Mouse (Mus musculus) CH12.LX (cell line): ENCODE data around the gene Slc23a2.

Experiments used
- CHD2 ChIP-seq: IDR thresholded peaks from 2 replicates; pipeline ENCODE4 v1.6.1; 2011; ENCODE audit warnings: low read length, improper control_type of control experiment
- CTCF ChIP-seq, 2 experiments: IDR thresholded peaks in 1 of 2; conservative IDR thresholded peaks in 1 of 2; 2 replicates each; pipeline ENCODE4 v1.5.1; 2011 to 2012; ENCODE audit warnings: low read depth in 2 of 2, low read length in 2 of 2, improper control_type of control experiment in 1 of 2, inconsistent platforms in 1 of 2, mild to moderate bottlenecking in 1 of 2, moderate library complexity in 1 of 2
- EP300 ChIP-seq: IDR thresholded peaks from 2 replicates; pipeline ENCODE4 v1.6.1; 2011; ENCODE audit warnings: low read length, improper control_type of control experiment
- ETS1 ChIP-seq: conservative IDR thresholded peaks from 2 replicates; pipeline ENCODE4 v1.6.1; 2012; ENCODE audit warnings: low read depth, mild to moderate bottlenecking, inconsistent platforms, low read length, improper control_type of control experiment, moderate library complexity
- GABPA ChIP-seq: IDR thresholded peaks from 2 replicates; pipeline ENCODE4 v1.6.1; 2012; ENCODE audit warnings: low read depth, low read length, improper control_type of control experiment, inconsistent platforms; ENCODE audit not compliant: insufficient replicate concordance
- MAZ ChIP-seq: IDR thresholded peaks from 2 replicates; pipeline ENCODE4 v1.6.1; 2012; ENCODE audit warnings: low read depth, mild to moderate bottlenecking, inconsistent platforms, low read length, improper control_type of control experiment, moderate library complexity
- MXI1 ChIP-seq: IDR thresholded peaks from 2 replicates; pipeline ENCODE4 v1.6.1; 2011; ENCODE audit warnings: mild to moderate bottlenecking, low read depth, low read length, improper control_type of control experiment
- POLR2A ChIP-seq: IDR thresholded peaks from 2 replicates; pipeline ENCODE4 v1.6.1; 2011; ENCODE audit warnings: low read depth, mild to moderate bottlenecking, improper control_type of control experiment, low read length
- POLR2AphosphoS2 ChIP-seq: IDR thresholded peaks from 2 replicates; pipeline ENCODE4 v1.6.1; 2011; ENCODE audit warnings: low read depth, low read length, improper control_type of control experiment

DNA sequence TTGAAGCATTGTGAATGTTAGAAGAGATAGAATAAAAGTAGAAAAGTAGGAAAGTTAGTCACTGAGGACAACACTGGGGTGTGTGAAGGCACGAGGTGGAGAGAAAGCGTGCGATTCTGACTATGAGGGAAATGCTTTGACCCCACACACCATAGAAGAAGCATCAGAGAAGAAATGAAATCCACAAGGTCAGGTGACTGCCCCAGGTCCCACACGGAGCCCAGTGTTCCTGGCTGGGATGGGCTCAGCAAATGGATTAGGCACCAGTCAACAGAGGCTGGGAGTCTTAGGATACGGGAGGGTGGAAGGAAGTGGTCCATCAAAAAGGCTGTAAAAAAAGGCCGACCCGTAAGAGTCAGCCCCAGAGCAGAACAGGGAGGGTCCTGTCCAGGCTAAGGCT, 124.5 kb downstream of the Slc23a2 start:
- TF ChIP-seq CTCF (conservative IDR thresholded peaks at IDR 0.05 in 1 of 2, IDR thresholded peaks at IDR 0.05 in 1 of 2; ENCODE audit: low read depth in 2 of 2, low read length in 2 of 2) (no peak), GABPA (no peak), MAZ (no peak), POLR2AphosphoS2 (no peak), MXI1 (no peak), CHD2 (no peak), POLR2A (no peak), ETS1 (no peak), EP300 (no peak)
